Mouse (Mus musculus): Measurements from ENCODE around the gene Grm8.

Gene Grm8

DNA sequence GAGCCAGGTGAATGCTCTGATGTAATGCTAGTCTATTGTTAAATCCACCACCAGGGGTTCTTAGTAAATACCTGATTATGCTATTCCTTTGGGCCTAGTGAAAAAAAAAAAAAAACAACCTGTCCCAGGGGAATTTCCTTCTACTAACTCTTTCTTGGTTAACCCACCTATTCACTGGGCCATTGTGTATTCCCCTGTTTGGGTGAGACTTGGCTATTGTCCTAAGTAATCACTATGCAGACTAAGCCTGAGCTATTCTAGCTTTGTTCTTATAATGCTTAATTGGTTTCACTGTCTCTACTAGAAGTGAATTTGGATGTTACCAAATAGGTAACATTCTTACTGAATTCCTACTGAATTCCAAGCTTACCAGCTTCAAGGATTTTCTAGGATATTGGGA is 872.4 kb downstream of the Grm8 start:
- no peak for DNase-seq (ENCODE audit: low read depth, low spot score)

DNA sequence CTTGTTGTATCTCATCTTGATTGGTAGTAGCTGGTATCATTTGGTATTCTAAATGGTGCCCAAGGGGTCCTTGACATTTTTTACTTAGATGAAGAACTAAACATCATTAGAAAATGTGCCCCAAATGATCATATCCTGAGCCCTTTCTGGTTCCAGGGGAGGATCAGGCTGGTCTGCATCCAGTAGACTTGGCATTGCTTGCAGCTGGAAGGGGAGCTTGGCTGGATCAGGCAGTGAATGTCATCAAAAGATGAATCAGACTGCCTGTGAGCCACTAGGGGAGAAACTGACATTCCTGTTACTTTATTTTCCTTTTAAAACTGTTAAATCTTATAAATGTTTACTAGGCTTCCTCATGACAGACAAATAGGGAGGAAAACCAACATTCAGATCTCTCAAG is 894.6 kb downstream of the Grm8 start:
- no peak for DNase-seq (ENCODE audit: low read depth, low spot score)

DNA sequence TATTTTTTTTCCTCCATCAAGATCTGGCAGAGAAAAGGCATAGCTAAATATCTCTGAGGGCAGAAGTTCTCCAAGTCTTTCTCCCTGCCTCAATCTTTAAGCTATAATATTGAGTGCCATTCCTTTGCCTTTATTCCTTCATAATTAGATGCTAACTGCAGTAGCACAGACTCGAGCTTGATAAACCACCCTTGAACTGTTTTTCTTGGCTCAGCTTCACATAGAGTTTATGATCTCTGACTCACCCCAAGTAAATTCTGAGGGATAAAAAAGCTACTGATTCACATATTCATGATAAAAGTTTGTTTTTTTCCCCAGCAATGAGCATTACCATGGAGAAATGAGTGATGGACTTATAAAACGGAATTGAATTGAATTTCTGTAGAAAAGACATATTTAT is 895.0 kb downstream of the Grm8 start:
- DNase-seq (ENCODE audit: low read depth, low spot score), result no peak

All from retina, adult 2 months (tissue).